ENCODE assay signal across 9 mouse cellular contexts in the genomic region with DNA sequence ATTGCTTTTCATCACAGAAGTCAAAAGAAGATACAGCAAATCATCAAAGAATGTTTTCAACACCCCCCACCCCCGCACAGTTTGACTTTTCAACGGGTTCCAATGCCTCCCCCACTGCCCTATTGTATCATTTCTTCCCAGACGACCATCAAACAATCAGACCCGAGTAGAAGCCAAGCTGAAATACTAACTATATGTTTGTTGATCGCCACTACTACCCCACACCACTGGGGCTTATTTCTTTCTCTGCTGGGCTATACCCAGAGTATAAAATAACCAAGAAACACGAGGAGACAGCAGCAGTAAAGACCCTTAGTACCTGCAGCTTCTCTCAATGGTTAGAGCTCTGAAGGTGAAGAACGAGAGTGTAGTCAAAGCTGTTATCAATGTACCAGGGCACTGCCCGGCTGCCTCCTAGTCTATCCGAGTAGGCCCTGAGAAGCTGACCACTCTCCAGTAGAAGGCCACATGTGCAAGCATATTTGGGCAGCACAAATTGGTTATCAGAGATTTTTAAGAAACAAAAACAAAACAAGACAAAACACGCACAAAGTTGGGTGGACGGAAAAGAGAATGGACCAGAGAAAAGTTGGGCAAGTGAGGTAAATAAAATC.
DNase-seq lines count a peak whose midpoint lies in the region; ATAC-seq and TF ChIP-seq lines count a peak whose summit lies in the region.
"Had no signal": no experiment of that assay in that cellular context is flagged by ENCODE, and none has a peak within 500 bp of the region (broad histone marks: within the 10 kb centered on the region; RNA-seq: fewer than 3 reads in every experiment).

No protein-coding gene starts in this region.

- no peak for TF ChIP-seq CTCF in lung, embryonic 14.5 days (IDR thresholded peaks at IDR 0.05; ENCODE audit: low read depth)

- H3K9ac ChIP-seq in lung, embryonic 14.5 days, result no peak overlapping the region; the same call in 1 of the 2 replicates
- H3K9ac ChIP-seq in liver, embryonic 15.5 days, result no peak overlapping the region
- H3K9ac ChIP-seq in stomach, embryonic 15.5 days, result no peak overlapping the region

- no peaks in the 10 kb centered on the region for H3K36me3 ChIP-seq in lung, embryonic 14.5 days (ENCODE audit: insufficient read depth)
- H3K36me3 ChIP-seq in hindbrain, embryonic 10.5 days, result no peaks in the 10 kb centered on the region
- no peaks in the 10 kb centered on the region for H3K36me3 ChIP-seq in liver, embryonic 15.5 days (replicated peaks)
- no peaks in the 10 kb centered on the region for H3K36me3 ChIP-seq in stomach, embryonic 15.5 days

- H3K4me1 ChIP-seq in lung, embryonic 14.5 days (ENCODE audit: insufficient read depth), result peaks cover 4% of the 10 kb centered on the region
- H3K4me1 ChIP-seq in hindbrain, embryonic 10.5 days (replicated peaks), result peaks cover 16% of the 10 kb centered on the region
- H3K4me1 ChIP-seq in liver, embryonic 15.5 days (replicated peaks), result 0 out of 2 replicates have a peak, but pooled peaks cover 6% of the 10 kb centered on the region
- peaks cover 12% of the 10 kb centered on the region; the same call in 1 of the 2 replicates for H3K4me1 ChIP-seq in stomach, embryonic 15.5 days

- no peak overlapping the region for H3K4me3 ChIP-seq in lung, embryonic 14.5 days (ENCODE audit: low read depth, low read length)
- H3K4me3 ChIP-seq in hindbrain, embryonic 10.5 days, result 0 out of 2 replicates have a peak overlapping the region, but pooled peaks have one; percentile 18
- H3K4me3 ChIP-seq in liver, embryonic 15.5 days (replicated peaks), result no peak overlapping the region
- H3K4me3 ChIP-seq in stomach, embryonic 15.5 days (replicated peaks), result no peak overlapping the region

- no peaks in the 10 kb centered on the region for H3K9me3 ChIP-seq in lung, embryonic 14.5 days (ENCODE audit: low read depth, low read length)
- H3K9me3 ChIP-seq in hindbrain, embryonic 10.5 days, result no peaks in the 10 kb centered on the region
- no peaks in the 10 kb centered on the region for H3K9me3 ChIP-seq in liver, embryonic 15.5 days (replicated peaks)
- H3K9me3 ChIP-seq in stomach, embryonic 15.5 days, result no peaks in the 10 kb centered on the region

- 43% methylated on average over 11 of the region's 11 CpGs for WGBS in lung, embryonic 14.5 days
- whole genome bisulfite sequencing in hindbrain, embryonic 10.5 days, result 41% methylated on average over 11 of the region's 11 CpGs
- WGBS in liver, embryonic 15.5 days (ENCODE audit: insufficient replicate concordance), result 45% methylated on average over 11 of the region's 11 CpGs
- WGBS in stomach, embryonic 15.5 days, result 52% methylated on average over 11 of the region's 11 CpGs

- H3K27me3 ChIP-seq in lung, embryonic 14.5 days (ENCODE audit: insufficient read depth, low read length), result no peaks in the 10 kb centered on the region
- H3K27me3 ChIP-seq in hindbrain, embryonic 10.5 days (ENCODE audit: insufficient read depth, poor library complexity, severe bottlenecking), result peaks cover 3% of the 10 kb centered on the region; the same call in 1 of the 2 replicates
- H3K27me3 ChIP-seq in liver, embryonic 15.5 days, result no peaks in the 10 kb centered on the region
- no peaks in the 10 kb centered on the region for H3K27me3 ChIP-seq in stomach, embryonic 15.5 days (replicated peaks)
- H3K27me3 ChIP-seq: Patski had no signal

- no peak for DNase-seq in lung, embryonic 14.5 days
- DNase-seq in lung, postnatal 25 days (ENCODE audit: low spot score), result no peak
- no peak for DNase-seq in hindbrain, embryonic 10.5 days (ENCODE audit: low spot score)
- DNase-seq in left cerebral cortex, postnatal 4 days, result no peak
- no peak for DNase-seq in layer of hippocampus, adult 8-10 months (ENCODE audit: low spot score in 2 of 2)
- no peak for DNase-seq in right cerebral cortex, postnatal 25 days

- peak overlapping the region; percentile 45 for H3K4me2 ChIP-seq in lung, embryonic 14.5 days
- H3K4me2 ChIP-seq in liver, embryonic 15.5 days, result peak overlapping the region; percentile 41
- peak overlapping the region; percentile 38 for H3K4me2 ChIP-seq in stomach, embryonic 15.5 days

- peak; percentile 29; the same call in 1 of the 2 replicates for ATAC-seq in lung, embryonic 14.5 days (ENCODE audit: insufficient read depth)
- ATAC-seq in liver, embryonic 15.5 days (ENCODE audit: insufficient read depth), result no peak
- ATAC-seq in stomach, embryonic 15.5 days (ENCODE audit: insufficient read depth, low FRiP score, low read depth), result no peak

- intact Hi-C loops in left cerebral cortex, postnatal 4 days (cut with DNase I), result loop anchor here (2.0 to 10.0 kb wide), 2 partner anchors 135 to 281 kb away; no protein-coding TSS in a partner anchor

- H3K27ac ChIP-seq in lung, embryonic 14.5 days (ENCODE audit: low read depth), result no peak overlapping the region
- peak overlapping the region; percentile 86 for H3K27ac ChIP-seq in hindbrain, embryonic 10.5 days
- no peak overlapping the region for H3K27ac ChIP-seq in liver, embryonic 15.5 days (replicated peaks)
- H3K27ac ChIP-seq in stomach, embryonic 15.5 days, result no peak overlapping the region
